Mouse (Mus musculus): ENCODE measurements at regions not wholly inside any gene's neighbourhood (a gene's known extent, or its start where the extent isn't known, plus 50 kb on each side); places are given as distances from the start of the nearest gene placed in this dataset.

DNA sequence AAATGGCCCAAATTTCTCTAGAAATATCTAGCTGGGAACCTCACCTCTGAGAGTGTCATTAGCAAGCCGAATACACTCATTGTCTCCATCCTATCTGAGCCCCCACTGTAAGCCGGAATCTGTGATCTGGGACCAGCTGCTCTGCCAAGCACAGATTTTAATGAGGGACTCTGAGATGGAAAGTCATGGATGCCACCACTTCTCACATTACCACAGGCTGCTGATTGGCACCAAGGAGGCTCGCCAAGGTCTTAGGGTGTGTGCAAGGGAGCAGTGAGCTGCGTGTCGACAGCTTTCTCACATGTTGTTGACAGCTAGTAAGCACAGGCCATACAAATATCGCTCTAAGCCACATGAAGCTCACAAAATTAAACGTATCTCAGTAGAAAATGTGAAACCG is 250.1 kb upstream of the Gm6657 start:
- Histone ChIP-seq H3K9ac (replicated peaks; ENCODE audit: low read length, poor library complexity, severe bottlenecking) (no peak overlapping the region), H3K27ac (ENCODE audit: low read depth, low read length) (no peak overlapping the region), H3K27me3 (ENCODE audit: insufficient read depth, low read length) (no peaks in the 10 kb centered on the region), H3K4me3 (ENCODE audit: low read depth, low read length) (no peak overlapping the region), H3K9me3 (ENCODE audit: low read length) (no peaks in the 10 kb centered on the region), H3K36me3 (ENCODE audit: insufficient read depth, low read length) (no peaks in the 10 kb centered on the region), H3K4me2 (ENCODE audit: low read depth, low read length, poor library complexity, severe bottlenecking) (no peak overlapping the region), H3K4me1 (ENCODE audit: insufficient read depth, low read length) (no peaks in the 10 kb centered on the region)
- TF ChIP-seq CTCF (IDR thresholded peaks at IDR 0.05): no peak
- 71% methylated on average over 8 of the region's 8 CpGs for WGBS
- DNase-seq (ENCODE audit: low spot score) (peak; percentile 37), ATAC-seq (ENCODE audit: low FRiP score) (no peak)

DNA sequence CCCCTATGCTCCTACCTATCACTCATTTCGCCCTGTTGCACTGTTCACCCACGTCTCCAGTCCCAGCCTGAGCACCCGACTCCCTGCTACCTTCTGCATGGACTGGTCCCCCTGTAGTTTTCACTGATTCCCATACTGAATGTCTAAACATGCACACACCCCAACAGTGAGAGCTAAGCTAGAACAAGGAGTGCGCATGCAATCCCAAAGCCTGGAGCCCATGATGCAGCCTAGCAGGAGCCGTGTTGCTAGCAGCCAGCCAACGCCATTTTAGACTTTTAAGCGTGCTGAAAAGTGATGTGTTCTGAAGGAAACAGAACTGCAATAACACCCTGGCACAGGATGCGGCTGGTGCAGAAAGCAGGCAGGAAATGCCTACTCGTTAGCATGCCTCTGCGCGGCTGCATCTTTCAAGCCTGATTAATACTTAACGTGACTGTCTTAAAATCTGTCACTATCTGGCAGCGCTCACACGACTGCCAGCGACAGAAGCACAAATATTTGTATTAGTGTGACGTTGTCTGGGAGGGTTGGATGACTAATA is 244.5 kb upstream of the Gm6657 start:
- H3K27me3 ChIP-seq (ENCODE audit: insufficient read depth, low read length): no peaks in the 10 kb centered on the region
- H3K9me3 ChIP-seq (ENCODE audit: low read length): no peaks in the 10 kb centered on the region
- no peaks in the 10 kb centered on the region for H3K36me3 ChIP-seq (ENCODE audit: insufficient read depth, low read length)
- peak; percentile 68 for DNase-seq (ENCODE audit: low spot score)
- WGBS: 25% methylated on average over 16 of the region's 16 CpGs
- peak overlapping the region; percentile 21 for H3K4me3 ChIP-seq (ENCODE audit: low read depth, low read length)
- H3K27ac ChIP-seq (ENCODE audit: low read depth, low read length): no peak overlapping the region
- no peak for TF ChIP-seq CTCF (IDR thresholded peaks at IDR 0.05)
- ATAC-seq (ENCODE audit: low FRiP score): no peak
- no peaks in the 10 kb centered on the region for H3K4me1 ChIP-seq (ENCODE audit: insufficient read depth, low read length)
- peak overlapping the region; percentile 40 for H3K4me2 ChIP-seq (ENCODE audit: low read depth, low read length, poor library complexity, severe bottlenecking)
- H3K9ac ChIP-seq (replicated peaks; ENCODE audit: low read length, poor library complexity, severe bottlenecking): 0 out of 2 replicates have a peak overlapping the region, but pooled peaks have one; percentile 9

DNA sequence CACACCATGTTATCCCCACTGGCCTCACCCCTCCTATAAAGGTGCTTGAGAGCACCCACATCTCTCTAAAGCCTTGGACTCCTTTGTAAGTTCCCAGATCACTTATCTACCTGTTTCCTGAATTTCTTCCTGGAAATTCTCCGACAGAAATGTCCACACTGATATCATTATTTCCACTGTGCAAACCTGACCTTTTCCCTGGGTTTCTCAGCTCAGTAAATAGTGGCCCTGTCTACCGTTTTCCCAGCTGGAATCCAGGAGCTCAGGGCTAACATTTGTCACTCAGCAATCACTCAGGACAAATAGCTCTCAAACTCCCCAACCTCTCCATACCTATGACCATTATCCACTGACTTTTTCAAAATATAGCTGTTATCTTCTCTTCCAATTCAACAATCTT is 241.6 kb upstream of the Gm6657 start:
- no peaks in the 10 kb centered on the region for H3K9me3 ChIP-seq (ENCODE audit: low read length)
- ATAC-seq (ENCODE audit: low FRiP score): no peak
- H3K9ac ChIP-seq (replicated peaks; ENCODE audit: low read length, poor library complexity, severe bottlenecking): no peak overlapping the region
- no peaks in the 10 kb centered on the region for H3K36me3 ChIP-seq (ENCODE audit: insufficient read depth, low read length)
- 81% methylated on average over 2 of the region's 2 CpGs for WGBS
- TF ChIP-seq CTCF (IDR thresholded peaks at IDR 0.05): no peak
- DNase-seq (ENCODE audit: low spot score): no peak
- H3K4me3 ChIP-seq (ENCODE audit: low read depth, low read length): no peak overlapping the region
- no peaks in the 10 kb centered on the region for H3K27me3 ChIP-seq (ENCODE audit: insufficient read depth, low read length)
- H3K27ac ChIP-seq (ENCODE audit: low read depth, low read length): no peak overlapping the region
- H3K4me2 ChIP-seq (ENCODE audit: low read depth, low read length, poor library complexity, severe bottlenecking): no peak overlapping the region
- no peaks in the 10 kb centered on the region for H3K4me1 ChIP-seq (ENCODE audit: insufficient read depth, low read length)

DNA sequence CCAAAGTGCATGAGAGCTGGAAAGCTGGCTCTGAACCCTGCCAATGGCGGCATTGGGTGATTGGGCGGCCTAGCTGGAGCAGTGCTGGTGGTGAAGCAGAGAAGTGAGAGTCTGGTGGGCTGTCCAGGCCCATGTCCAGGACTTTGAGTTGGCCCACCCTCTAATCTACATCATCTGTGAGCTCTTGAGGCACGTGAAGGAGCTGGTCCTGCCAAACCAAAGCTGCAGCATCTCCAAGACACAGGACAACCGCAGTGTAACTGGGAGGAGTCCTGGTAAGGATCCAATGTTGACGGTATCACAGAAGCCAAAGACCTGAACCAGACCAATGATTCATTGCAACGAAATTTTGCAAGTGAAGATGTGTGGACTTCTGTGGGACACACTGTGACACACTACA is 231.4 kb upstream of the Gm6657 start:
- ATAC-seq (ENCODE audit: low FRiP score): no peak
- no peak for TF ChIP-seq CTCF (IDR thresholded peaks at IDR 0.05)
- no peak overlapping the region for H3K4me3 ChIP-seq (ENCODE audit: low read depth, low read length)
- H3K27ac ChIP-seq (ENCODE audit: low read depth, low read length): no peak overlapping the region
- no peak overlapping the region for H3K9ac ChIP-seq (replicated peaks; ENCODE audit: low read length, poor library complexity, severe bottlenecking)
- WGBS: 88% methylated on average over 6 of the region's 6 CpGs
- H3K36me3 ChIP-seq (ENCODE audit: insufficient read depth, low read length): no peaks in the 10 kb centered on the region
- no peaks in the 10 kb centered on the region for H3K4me1 ChIP-seq (ENCODE audit: insufficient read depth, low read length)
- H3K27me3 ChIP-seq (ENCODE audit: insufficient read depth, low read length): no peaks in the 10 kb centered on the region
- H3K9me3 ChIP-seq (ENCODE audit: low read length): no peaks in the 10 kb centered on the region
- no peak overlapping the region for H3K4me2 ChIP-seq (ENCODE audit: low read depth, low read length, poor library complexity, severe bottlenecking)
- DNase-seq (ENCODE audit: low spot score): no peak

DNA sequence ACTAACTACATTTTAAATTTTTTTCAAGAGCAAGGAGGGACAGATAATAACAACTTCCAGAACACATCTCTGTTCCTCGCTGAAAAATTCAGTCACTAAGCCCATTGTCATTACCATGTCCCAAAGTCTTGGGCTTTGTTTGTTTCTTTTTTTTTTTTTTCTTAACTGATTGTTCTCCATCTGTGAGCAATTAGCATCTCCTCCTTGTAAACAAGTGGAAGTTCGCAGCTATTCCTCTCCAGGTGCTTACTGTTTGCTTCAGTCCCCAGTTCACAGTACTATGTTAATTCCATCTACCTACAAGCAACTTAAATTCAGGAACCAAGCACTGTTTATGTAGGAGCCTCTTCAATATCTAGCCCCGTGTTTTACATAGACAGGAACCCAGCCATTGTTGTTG is 225.5 kb upstream of the Gm6657 start:
- no peaks in the 10 kb centered on the region for H3K27me3 ChIP-seq (ENCODE audit: insufficient read depth, low read length)
- DNase-seq (ENCODE audit: low spot score): no peak
- no peak for ATAC-seq (ENCODE audit: low FRiP score)
- no peaks in the 10 kb centered on the region for H3K4me1 ChIP-seq (ENCODE audit: insufficient read depth, low read length)
- no peaks in the 10 kb centered on the region for H3K36me3 ChIP-seq (ENCODE audit: insufficient read depth, low read length)
- H3K4me2 ChIP-seq (ENCODE audit: low read depth, low read length, poor library complexity, severe bottlenecking): no peak overlapping the region
- 66% methylated on average over 3 of the region's 3 CpGs for WGBS
- H3K9ac ChIP-seq (replicated peaks; ENCODE audit: low read length, poor library complexity, severe bottlenecking): no peak overlapping the region
- no peaks in the 10 kb centered on the region for H3K9me3 ChIP-seq (ENCODE audit: low read length)
- no peak overlapping the region for H3K27ac ChIP-seq (ENCODE audit: low read depth, low read length)
- no peak for TF ChIP-seq CTCF (IDR thresholded peaks at IDR 0.05)
- H3K4me3 ChIP-seq (ENCODE audit: low read depth, low read length): no peak overlapping the region

DNA sequence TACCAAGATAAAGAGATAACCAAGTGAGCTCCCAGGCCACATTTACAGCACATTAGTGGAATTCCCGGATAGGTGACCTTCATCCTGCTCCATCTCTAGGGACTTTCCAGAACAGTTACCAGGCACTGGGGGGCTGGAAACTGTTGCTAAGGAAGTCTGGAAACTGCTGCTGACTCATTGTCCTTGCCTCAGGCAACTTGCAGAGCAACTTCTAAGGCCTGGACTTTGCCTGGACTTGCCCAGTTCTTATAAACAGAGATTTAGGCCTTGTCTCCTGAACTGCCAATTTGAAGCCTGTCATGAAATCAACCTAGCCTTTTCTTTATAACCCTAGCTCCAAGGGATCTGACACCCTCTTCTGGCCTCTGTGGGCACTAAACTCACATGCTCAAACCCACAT is 224.0 kb upstream of the Gm6657 start:
- Histone ChIP-seq H3K9me3 (ENCODE audit: low read length) (no peaks in the 10 kb centered on the region), H3K4me2 (ENCODE audit: low read depth, low read length, poor library complexity, severe bottlenecking) (no peak overlapping the region), H3K9ac (replicated peaks; ENCODE audit: low read length, poor library complexity, severe bottlenecking) (no peak overlapping the region), H3K4me1 (ENCODE audit: insufficient read depth, low read length) (no peaks in the 10 kb centered on the region), H3K36me3 (ENCODE audit: insufficient read depth, low read length) (no peaks in the 10 kb centered on the region), H3K27ac (ENCODE audit: low read depth, low read length) (no peak overlapping the region), H3K4me3 (ENCODE audit: low read depth, low read length) (no peak overlapping the region), H3K27me3 (ENCODE audit: insufficient read depth, low read length) (no peaks in the 10 kb centered on the region)
- 58% methylated on average over 1 of the region's 1 CpGs for WGBS
- no peak for ATAC-seq (ENCODE audit: low FRiP score)
- DNase-seq (ENCODE audit: low spot score): no peak
- peak; percentile 25; the same call in 1 of the 2 replicates for TF ChIP-seq CTCF (IDR thresholded peaks at IDR 0.05)
